8 mouse cellular contexts compared by ENCODE assay signal in the genomic region with DNA sequence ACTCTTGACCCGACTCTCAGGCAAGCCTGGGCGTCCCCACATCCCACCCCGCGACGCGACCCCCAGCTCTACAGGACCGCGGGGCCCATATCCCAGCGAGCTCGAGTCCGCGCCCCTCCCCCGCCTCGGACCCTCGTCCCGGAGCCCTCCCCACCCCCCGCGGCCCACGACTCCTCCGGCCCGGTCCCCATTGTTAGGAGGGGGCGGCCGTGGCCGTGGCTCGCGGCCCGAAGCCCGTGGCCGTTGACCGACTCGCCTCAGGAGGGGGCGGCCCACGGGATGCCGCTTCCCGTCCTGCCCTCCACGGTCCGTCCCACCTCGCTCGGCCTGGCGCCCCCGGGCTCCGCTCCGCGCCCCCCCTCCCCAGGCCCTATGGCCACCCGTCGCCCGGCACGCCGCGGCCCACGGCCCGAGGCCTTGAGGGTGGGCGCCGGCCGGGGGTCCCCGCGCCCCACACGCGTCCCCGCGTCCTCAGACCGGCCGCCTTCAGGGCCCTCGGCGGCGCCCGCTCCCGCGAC. TPM values are rescaled to one million over a fixed set of nuclear protein-coding genes. Genes with fewer than 3 reads are reported as not detected.
DNase-seq lines count a peak whose midpoint lies in the region; ATAC-seq lines count a peak whose summit lies in the region.

A gene (minus strand): TSS at position 111 of the 518 bp plus-strand sequence.

- ATAC-seq in embryonic facial prominence, embryonic 13.5 days (ENCODE audit: insufficient number of reproducible peaks, insufficient read depth, low FRiP score, low TSS enrichment, low read depth) = peak; percentile 53; the same call in 1 of the 2 replicates
- ATAC-seq in heart, embryonic 13.5 days (ENCODE audit: extremely low read depth, insufficient number of reproducible peaks, low FRiP score, low TSS enrichment) = peak; percentile 70
- peak; percentile 67 for ATAC-seq in stomach, embryonic 15.5 days (ENCODE audit: insufficient read depth, low FRiP score, low read depth)

- H3K9ac ChIP-seq in embryonic facial prominence, embryonic 13.5 days = peak within 1 kb of the TSS; percentile 97
- H3K9ac ChIP-seq in heart, embryonic 13.5 days = peak within 1 kb of the TSS; percentile 95
- peak within 1 kb of the TSS; percentile 86 for H3K9ac ChIP-seq in stomach, embryonic 15.5 days

- peak within 1 kb of the TSS; percentile 68 for H3K4me2 ChIP-seq in embryonic facial prominence, embryonic 13.5 days
- H3K4me2 ChIP-seq in heart, embryonic 13.5 days = peak within 1 kb of the TSS; percentile 85
- peak within 1 kb of the TSS; percentile 84 for H3K4me2 ChIP-seq in stomach, embryonic 15.5 days

- peak within 1 kb of the TSS; percentile 95 for H3K4me3 ChIP-seq in embryonic facial prominence, embryonic 13.5 days
- H3K4me3 ChIP-seq in heart, embryonic 13.5 days = peak within 1 kb of the TSS; percentile 81
- H3K4me3 ChIP-seq in stomach, embryonic 15.5 days (replicated peaks) = peak within 1 kb of the TSS; percentile 97

- WGBS in embryonic facial prominence, embryonic 13.5 days = 1% methylated on average over 48 of the region's 69 CpGs
- 1% methylated on average over 50 of the region's 69 CpGs for WGBS in heart, embryonic 13.5 days
- WGBS in stomach, embryonic 15.5 days = 0% methylated on average over 62 of the region's 69 CpGs

- peak within 1 kb of the TSS; percentile 55 for H3K27ac ChIP-seq in embryonic facial prominence, embryonic 13.5 days
- H3K27ac ChIP-seq in heart, embryonic 13.5 days (replicated peaks) = peak within 1 kb of the TSS; percentile 32; the same call in 1 of the 2 replicates
- peak within 1 kb of the TSS; percentile 57 for H3K27ac ChIP-seq in stomach, embryonic 15.5 days

- no peaks in the 10 kb centered on the region for H3K9me3 ChIP-seq in embryonic facial prominence, embryonic 13.5 days
- no peaks in the 10 kb centered on the region for H3K9me3 ChIP-seq in heart, embryonic 13.5 days
- H3K9me3 ChIP-seq in stomach, embryonic 15.5 days = no peaks in the 10 kb centered on the region

- H3K27me3 ChIP-seq in embryonic facial prominence, embryonic 13.5 days = no peaks in the 10 kb centered on the region
- no peaks in the 10 kb centered on the region for H3K27me3 ChIP-seq in heart, embryonic 13.5 days (replicated peaks)
- H3K27me3 ChIP-seq in stomach, embryonic 15.5 days (replicated peaks) = no peaks in the 10 kb centered on the region

- peak; percentile 8 to 9 for DNase-seq in left cerebral cortex, adult 18-20 months (ENCODE audit: low spot score in 2 of 2)
- no peak for DNase-seq in left cerebral cortex, adult 11 months (ENCODE audit: low spot score)
- no peak for DNase-seq in adrenal gland, adult 8-10 months
- DNase-seq in layer of hippocampus, postnatal 10 days (ENCODE audit: low spot score in 2 of 2) = peak in 1 of 2 experiments; percentile 41
- peak; percentile 25 for DNase-seq in lung, postnatal 14 days

- peaks cover 10% of the 10 kb centered on the region; the same call in 1 of the 2 replicates for H3K36me3 ChIP-seq in embryonic facial prominence, embryonic 13.5 days
- peaks cover 25% of the 10 kb centered on the region for H3K36me3 ChIP-seq in heart, embryonic 13.5 days
- no peaks in the 10 kb centered on the region for H3K36me3 ChIP-seq in stomach, embryonic 15.5 days

- H3K4me1 ChIP-seq in embryonic facial prominence, embryonic 13.5 days = peaks cover 11% of the 10 kb centered on the region
- peaks cover 12% of the 10 kb centered on the region for H3K4me1 ChIP-seq in heart, embryonic 13.5 days
- peaks cover 9% of the 10 kb centered on the region; the same call in 1 of the 2 replicates for H3K4me1 ChIP-seq in stomach, embryonic 15.5 days

RNA-seq across cellular contexts. Expression of the gene that starts here (rescaled TPM):
- 10 to 100 TPM; 76.1 to 79.7 TPM for total RNA-seq in left cerebral cortex, adult 18-20 months (2021)
- total RNA-seq in adrenal gland, adult 8-10 months (2022) = 10 to 100 TPM; 49.5 to 71.3 (median 64.1) TPM
- polyA plus RNA-seq in embryonic facial prominence, embryonic 13.5 days (2015; fragmentation: Nextera tagmentation; extraction: Ambion mirVana) = 29.9 and 32.0 TPM in 2 replicates
- 12.6 and 13.3 TPM in 2 replicates for polyA plus RNA-seq in heart, embryonic 13.5 days (2015; fragmentation: Nextera tagmentation; extraction: Ambion mirVana)
- 10 to 100 TPM; 60.1 to 62.7 TPM for total RNA-seq in layer of hippocampus, postnatal 10 days (2021)
- 16.6 and 19.1 TPM in 2 replicates for polyA plus RNA-seq in stomach, embryonic 15.5 days (2015; fragmentation: Nextera tagmentation; extraction: Ambion mirVana)

Comparison
In these comparisons a context has a peak if more than half of its experiments do, and no peak if none do; other contexts are left out.
1. DNase-seq: peak in left cerebral cortex, adult 18-20 months (2 of 2) and lung, postnatal 14 days (single experiment); none in left cerebral cortex, adult 11 months (single experiment) and adrenal gland, adult 8-10 months (single experiment).
2. Peak in every context shown above with its lines, with median percentiles within 50 percentile points of each other: ATAC-seq, H3K27ac ChIP-seq, H3K4me2 ChIP-seq, H3K4me3 ChIP-seq and H3K9ac ChIP-seq.